In the genomic region with DNA sequence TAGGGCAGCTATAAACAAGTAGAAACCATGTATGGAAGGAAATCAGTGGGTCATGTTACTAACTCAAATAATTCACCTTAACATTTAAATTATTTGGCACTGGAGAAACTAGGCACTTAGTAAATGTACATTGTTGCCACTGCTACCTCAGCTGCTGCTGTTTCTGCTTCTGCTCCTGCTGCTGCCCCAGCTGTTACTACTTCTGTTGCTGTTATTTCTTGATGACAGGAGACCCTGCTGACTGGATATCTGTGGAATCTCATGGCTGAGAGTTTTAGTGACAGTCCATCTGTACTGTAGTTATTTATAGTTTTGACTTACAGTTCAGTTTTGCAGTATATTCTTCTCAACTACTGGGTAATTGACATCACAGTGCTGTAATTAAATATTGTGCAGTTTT, we compare ENCODE assay signal across 18 mouse cellular contexts.
DNase-seq lines count a peak whose midpoint lies in the region; ATAC-seq and TF ChIP-seq lines count a peak whose summit lies in the region.
"Had no signal": no experiment of that assay in that cellular context is flagged by ENCODE, and none has a peak within 500 bp of the region (broad histone marks: within the 10 kb centered on the region; RNA-seq: fewer than 3 reads in every experiment).

No protein-coding gene starts in this region.

- peaks cover 4% of the 10 kb centered on the region; the same call in 1 of the 2 replicates for H3K36me3 ChIP-seq in heart, embryonic 11.5 days (ENCODE audit: control insufficient read depth, insufficient read depth, low read length)
- peaks cover 13% of the 10 kb centered on the region for H3K36me3 ChIP-seq in kidney, postnatal 0 days (ENCODE audit: insufficient read depth, low read length)
- H3K36me3 ChIP-seq in embryonic facial prominence, embryonic 15.5 days = peaks cover 5% of the 10 kb centered on the region
- H3K36me3 ChIP-seq in lung, postnatal 0 days (ENCODE audit: insufficient read depth, low read length) = peaks cover 4% of the 10 kb centered on the region

- H3K4me2 ChIP-seq in heart, embryonic 11.5 days = no peak overlapping the region
- H3K4me2 ChIP-seq in kidney, postnatal 0 days (ENCODE audit: low read length) = no peak overlapping the region
- no peak overlapping the region for H3K4me2 ChIP-seq in embryonic facial prominence, embryonic 15.5 days (replicated peaks)
- H3K4me2 ChIP-seq in lung, postnatal 0 days (replicated peaks; ENCODE audit: low read depth, low read length) = no peak overlapping the region
- H3K4me2 ChIP-seq: forebrain, embryonic 13.5 days; hindbrain, embryonic 15.5 days had no signal

- H3K27me3 ChIP-seq in heart, embryonic 11.5 days (ENCODE audit: control insufficient read depth, insufficient read depth, low read length) = no peaks in the 10 kb centered on the region
- H3K27me3 ChIP-seq in kidney, postnatal 0 days (ENCODE audit: insufficient read depth, low read length) = no peaks in the 10 kb centered on the region
- no peaks in the 10 kb centered on the region for H3K27me3 ChIP-seq in embryonic facial prominence, embryonic 15.5 days
- H3K27me3 ChIP-seq in lung, postnatal 0 days (replicated peaks; ENCODE audit: insufficient read depth, low read length) = no peaks in the 10 kb centered on the region
- H3K27me3 ChIP-seq: forebrain, embryonic 13.5 days; hindbrain, embryonic 15.5 days had no signal

- H3K9ac ChIP-seq in heart, embryonic 11.5 days (ENCODE audit: low read depth, low read length) = no peak overlapping the region
- no peak overlapping the region for H3K9ac ChIP-seq in kidney, postnatal 0 days (ENCODE audit: low read depth, low read length)
- no peak overlapping the region for H3K9ac ChIP-seq in embryonic facial prominence, embryonic 15.5 days
- H3K9ac ChIP-seq in lung, postnatal 0 days (replicated peaks; ENCODE audit: low read depth) = no peak overlapping the region
- H3K9ac ChIP-seq: forebrain, embryonic 13.5 days; hindbrain, embryonic 15.5 days; liver, postnatal 0 days had no signal

- ATAC-seq in heart, embryonic 11.5 days (replicated peaks; ENCODE audit: insufficient number of reproducible peaks, low FRiP score, low TSS enrichment) = no peak
- ATAC-seq in kidney, postnatal 0 days (replicated peaks; ENCODE audit: low FRiP score, low read depth) = no peak
- no peak for ATAC-seq in embryonic facial prominence, embryonic 15.5 days (ENCODE audit: insufficient number of reproducible peaks, low FRiP score, low TSS enrichment, low read depth)
- no peak for ATAC-seq in lung, postnatal 0 days
- ATAC-seq: forebrain, embryonic 13.5 days; intestine, postnatal 0 days; liver, postnatal 0 days had no signal

- peak overlapping the region; percentile 29; the same call in 1 of the 2 replicates for H3K27ac ChIP-seq in heart, embryonic 11.5 days (ENCODE audit: low read depth, low read length)
- no peak overlapping the region for H3K27ac ChIP-seq in kidney, postnatal 0 days
- H3K27ac ChIP-seq in embryonic facial prominence, embryonic 15.5 days (replicated peaks) = 0 out of 2 replicates have a peak overlapping the region, but pooled peaks have one; percentile 2
- H3K27ac ChIP-seq in lung, postnatal 0 days (ENCODE audit: low read length) = no peak overlapping the region
- H3K27ac ChIP-seq: forebrain, embryonic 13.5 days; hindbrain, embryonic 15.5 days; midbrain, embryonic 10.5 days had no signal

- no peak overlapping the region for H3K4me3 ChIP-seq in heart, embryonic 11.5 days (ENCODE audit: low read depth, low read length)
- no peak overlapping the region for H3K4me3 ChIP-seq in kidney, postnatal 0 days (replicated peaks; ENCODE audit: low read depth, low read length)
- H3K4me3 ChIP-seq in embryonic facial prominence, embryonic 15.5 days (replicated peaks) = no peak overlapping the region
- H3K4me3 ChIP-seq in lung, postnatal 0 days (ENCODE audit: low read depth, low read length) = no peak overlapping the region
- H3K4me3 ChIP-seq: forebrain, embryonic 13.5 days; hindbrain, embryonic 15.5 days; midbrain, embryonic 10.5 days had no signal

- TF ChIP-seq POLR2A in brain, embryonic 14.5 days (IDR thresholded peaks at IDR 0.05; ENCODE audit: borderline replicate concordance, extremely low read depth, insufficient read depth, insufficient read length, poor library complexity, severe bottlenecking) = no peak

- no peak for DNase-seq in heart, adult 8-10 months (ENCODE audit: low spot score)
- peak; percentile 20 for DNase-seq in kidney, postnatal 0 days (ENCODE audit: low spot score)
- no peak for DNase-seq in kidney, adult 8-10 months
- peak; percentile 31 for DNase-seq in brain, embryonic 14.5 days (ENCODE audit: low read depth)
- no peak for DNase-seq in lung, postnatal 0 days (ENCODE audit: low spot score)
- DNase-seq: cerebellum, adult 11 months; cerebellum, postnatal 25 days; kidney, postnatal 14 days; liver; liver, postnatal 0 days; right cerebral cortex, postnatal 14 days; thymus, postnatal 25 days had no signal

- TF ChIP-seq CTCF in kidney, postnatal 0 days (IDR thresholded peaks at IDR 0.05; ENCODE audit: low read depth) = no peak
- TF ChIP-seq CTCF in brain, embryonic 14.5 days (IDR thresholded peaks at IDR 0.05; ENCODE audit: borderline replicate concordance, extremely low read depth, insufficient read depth, insufficient read length) = no peak
- TF ChIP-seq CTCF in lung, postnatal 0 days (IDR thresholded peaks at IDR 0.05) = no peak

- no peaks in the 10 kb centered on the region for H3K9me3 ChIP-seq in heart, embryonic 11.5 days (replicated peaks; ENCODE audit: control insufficient read depth, low read length)
- H3K9me3 ChIP-seq in kidney, postnatal 0 days (replicated peaks; ENCODE audit: low read length) = no peaks in the 10 kb centered on the region
- H3K9me3 ChIP-seq in embryonic facial prominence, embryonic 15.5 days (replicated peaks) = no peaks in the 10 kb centered on the region
- no peaks in the 10 kb centered on the region for H3K9me3 ChIP-seq in lung, postnatal 0 days (ENCODE audit: low read length)
- H3K9me3 ChIP-seq: forebrain, embryonic 13.5 days; hindbrain, embryonic 15.5 days; midbrain, embryonic 10.5 days had no signal

- TF ChIP-seq EP300 in lung, postnatal 0 days (IDR thresholded peaks at IDR 0.05) = no peak

- H3K4me1 ChIP-seq in heart, embryonic 11.5 days (ENCODE audit: control insufficient read depth, insufficient read depth, low read length) = peaks cover 3% of the 10 kb centered on the region; the same call in 1 of the 2 replicates
- H3K4me1 ChIP-seq in kidney, postnatal 0 days (replicated peaks; ENCODE audit: insufficient read depth, low read length) = no peaks in the 10 kb centered on the region
- H3K4me1 ChIP-seq in embryonic facial prominence, embryonic 15.5 days = no peaks in the 10 kb centered on the region
- no peaks in the 10 kb centered on the region for H3K4me1 ChIP-seq in lung, postnatal 0 days (ENCODE audit: insufficient read depth, low read depth, low read length)
- H3K4me1 ChIP-seq: forebrain, embryonic 13.5 days; hindbrain, embryonic 15.5 days; midbrain, embryonic 10.5 days had no signal

Comparison
In these comparisons a context has a peak if more than half of its experiments do, and no peak if none do; other contexts are left out.
1. DNase-seq: peak in kidney, postnatal 0 days (single experiment) and brain, embryonic 14.5 days (single experiment); none in heart, adult 8-10 months (single experiment), kidney, adult 8-10 months (0 of 2) and lung, postnatal 0 days (single experiment).
2. H3K27ac ChIP-seq: peak in heart, embryonic 11.5 days (single experiment) and embryonic facial prominence, embryonic 15.5 days (single experiment); none in kidney, postnatal 0 days (single experiment) and lung, postnatal 0 days (single experiment).